Mouse (Mus musculus) midbrain, embryonic 14.5 days (tissue): ENCODE results near the gene C1qtnf2. TPM values are rescaled to one million over a fixed set of nuclear protein-coding genes. Genes with fewer than 3 reads are reported as not detected.

ENCODE experiments used
- ATAC-seq: fragments of 200-750 bp; cut with Nextera tagmentation; 2 replicates; pipeline ENCODE4 v1.8.0; 2017; ENCODE audit warnings: moderate number of reproducible peaks, moderate library complexity; ENCODE audit not compliant: low FRiP score, low TSS enrichment
- DNase-seq: peaks from one replicate; pipeline ENCODE4 v3.0.0-alpha.2; 2015
- H3K27ac ChIP-seq: fragments of 300-500 bp; sonication (generic); replicated peaks from 2 replicates; pipeline ENCODE4 v1.5.1; 2014; ENCODE audit warnings: mild to moderate bottlenecking, low read depth, low read length, moderate library complexity
- H3K27me3 ChIP-seq: fragments of 300-500 bp; sonication (generic); 2 replicates; pipeline ENCODE4 v1.6.1; 2014; ENCODE audit warnings: low read length, control low read depth, mixed read lengths; ENCODE audit not compliant: control insufficient read depth, insufficient read depth
- H3K36me3 ChIP-seq: fragments of 300-500 bp; sonication (generic); 2 replicates; pipeline ENCODE4 v1.6.1; 2014; ENCODE audit warnings: low read length, control low read depth; ENCODE audit not compliant: control insufficient read depth, insufficient read depth
- H3K4me1 ChIP-seq: fragments of 300-500 bp; sonication (generic); 2 replicates; pipeline ENCODE4 v1.6.1; 2014; ENCODE audit warnings: mild to moderate bottlenecking, antibody characterized with exemption, low read length, control low read depth; ENCODE audit not compliant: control insufficient read depth, insufficient read depth
- H3K4me2 ChIP-seq: fragments of 300-500 bp; sonication (generic); 2 replicates; pipeline ENCODE4 v1.6.1; 2014; ENCODE audit warnings: mild to moderate bottlenecking, low read length, moderate library complexity
- H3K4me3 ChIP-seq: fragments of 300-500 bp; sonication (generic); replicated peaks from 2 replicates; pipeline ENCODE4 v1.5.1; 2014; ENCODE audit warnings: low read depth, low read length
- H3K9ac ChIP-seq: fragments of 300-500 bp; sonication (generic); replicated peaks from 2 replicates; pipeline ENCODE4 v1.6.1; 2014; ENCODE audit warnings: mild to moderate bottlenecking, low read length, moderate library complexity
- H3K9me3 ChIP-seq: fragments of 300-500 bp; sonication (generic); 2 replicates; pipeline ENCODE4 v1.6.1; 2016; ENCODE audit warnings: low read length, control low read depth, mixed read lengths; ENCODE audit not compliant: control insufficient read depth
- WGBS: fragments of 180-500 bp; shearing (Covaris S2); extraction: QIAGEN DNeasy Blood & Tissue Kit; methylation state at CpG from one replicate; pipeline ENCODE4 v1.1.7; 2014; 5-methylcytosine and 5-hydroxymethylcytosine counted together
- polyA plus RNA-seq: library from polyadenylated mRNA; unstranded; fragments of >200 nt; fragmentation: Nextera tagmentation; extraction: Ambion mirVana; gene quantifications from 2 replicates; pipeline ENCODE4 v1.2.1, GENCODE M21; 2014

C1qtnf2 gene
- polyA plus RNA-seq, 1 experiment from 2014 or later = 7.9 TPM

DNA sequence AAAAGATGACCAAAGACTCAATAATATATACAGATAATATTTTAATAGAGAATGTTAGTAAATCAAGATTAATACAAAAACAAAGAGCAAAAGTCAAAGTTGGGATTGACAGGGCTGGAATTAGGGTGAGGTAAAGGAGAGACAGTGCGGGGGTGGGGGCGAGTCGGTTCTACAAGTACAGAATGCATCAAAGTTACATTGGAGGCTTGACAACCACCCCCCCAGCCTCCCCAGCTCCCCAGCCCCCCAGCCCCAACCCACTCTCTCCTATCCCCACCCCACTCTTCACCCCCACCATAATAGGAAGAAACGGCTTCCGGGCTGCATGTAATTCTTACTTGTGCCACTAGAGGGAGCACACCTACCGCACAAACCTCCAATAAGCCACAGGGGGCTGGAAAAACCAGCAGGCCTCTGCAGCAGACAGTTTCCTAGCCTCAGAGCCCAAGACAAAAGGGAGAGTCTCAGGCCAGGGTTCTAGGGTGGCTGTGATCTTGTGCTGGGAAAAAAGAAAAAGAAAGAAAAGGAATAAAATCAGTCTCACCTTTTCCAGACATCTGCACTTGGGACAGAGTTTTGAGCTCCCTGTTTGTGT, 19.8 kb downstream of the C1qtnf2 start:
- Histone ChIP-seq H3K9me3 (no peaks in the 10 kb centered on the region; the same call in 1 of the 2 replicates), H3K4me2 (no peak overlapping the region), H3K9ac (no peak overlapping the region; the same call in 1 of the 2 replicates), H3K4me3 (no peak overlapping the region), H3K36me3 (no peaks in the 10 kb centered on the region), H3K27me3 (no peaks in the 10 kb centered on the region), H3K4me1 (no peaks in the 10 kb centered on the region), H3K27ac (no peak overlapping the region)
- 19% methylated on average over 6 of the region's 6 CpGs for WGBS
- ATAC-seq (peak; percentile 75), DNase-seq (peak; percentile 91)

DNA sequence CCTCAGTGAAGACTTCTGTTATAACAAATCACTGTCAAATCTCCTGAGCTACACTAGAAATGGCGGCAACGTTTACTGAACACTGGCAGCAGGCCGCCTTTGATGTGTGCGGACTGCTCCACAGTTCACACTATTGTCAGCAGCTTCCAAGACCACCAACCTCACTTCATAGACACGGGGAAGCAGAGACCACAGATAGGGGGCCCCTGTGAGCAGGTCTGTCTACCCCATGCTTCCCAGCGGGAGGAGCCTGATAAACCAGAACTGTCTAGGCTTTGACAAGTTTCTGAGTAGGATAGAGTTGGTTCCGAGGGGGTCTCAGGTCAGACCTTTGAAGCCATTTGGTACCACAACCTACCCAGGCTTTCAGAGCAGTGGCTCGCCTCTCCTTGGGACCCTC, 21.0 kb downstream of the C1qtnf2 start:
- Histone ChIP-seq H3K4me2 (no peak overlapping the region), H3K9ac (no peak overlapping the region), H3K27ac (no peak overlapping the region), H3K4me1 (no peaks in the 10 kb centered on the region), H3K27me3 (no peaks in the 10 kb centered on the region), H3K4me3 (no peak overlapping the region), H3K36me3 (no peaks in the 10 kb centered on the region), H3K9me3 (no peaks in the 10 kb centered on the region; the same call in 1 of the 2 replicates)
- DNase-seq (peak; percentile 48), ATAC-seq (peak; percentile 32; the same call in 1 of the 2 replicates)
- 39% methylated on average over 8 of the region's 8 CpGs for WGBS

DNA sequence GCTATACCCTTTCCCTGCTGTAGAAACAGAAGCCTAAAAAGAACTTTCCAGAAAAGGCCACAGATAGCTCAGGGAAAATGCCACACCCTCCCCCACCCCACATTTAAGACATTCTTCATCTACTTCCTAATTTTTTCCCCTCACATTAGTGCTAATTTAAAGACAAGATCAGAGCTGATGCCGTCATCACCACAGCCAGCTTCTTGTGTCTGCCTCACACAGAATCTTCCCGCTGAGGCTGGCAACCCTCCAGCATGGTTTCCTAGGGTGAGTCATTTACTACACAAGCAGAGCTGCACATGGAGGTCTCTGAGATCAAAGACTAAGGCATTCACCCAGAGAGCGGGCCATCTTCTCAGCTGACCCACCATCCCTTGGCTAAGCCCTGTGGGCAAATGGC, 21.5 kb downstream of the C1qtnf2 start:
- no peak overlapping the region for H3K27ac ChIP-seq
- H3K27me3 ChIP-seq = no peaks in the 10 kb centered on the region
- WGBS = 70% methylated on average over 3 of the region's 3 CpGs
- no peak overlapping the region for H3K4me3 ChIP-seq
- H3K36me3 ChIP-seq = no peaks in the 10 kb centered on the region
- DNase-seq = peak; percentile 40
- H3K4me2 ChIP-seq = no peak overlapping the region
- ATAC-seq = no peak
- no peaks in the 10 kb centered on the region; the same call in 1 of the 2 replicates for H3K9me3 ChIP-seq
- no peaks in the 10 kb centered on the region for H3K4me1 ChIP-seq
- no peak overlapping the region for H3K9ac ChIP-seq

DNA sequence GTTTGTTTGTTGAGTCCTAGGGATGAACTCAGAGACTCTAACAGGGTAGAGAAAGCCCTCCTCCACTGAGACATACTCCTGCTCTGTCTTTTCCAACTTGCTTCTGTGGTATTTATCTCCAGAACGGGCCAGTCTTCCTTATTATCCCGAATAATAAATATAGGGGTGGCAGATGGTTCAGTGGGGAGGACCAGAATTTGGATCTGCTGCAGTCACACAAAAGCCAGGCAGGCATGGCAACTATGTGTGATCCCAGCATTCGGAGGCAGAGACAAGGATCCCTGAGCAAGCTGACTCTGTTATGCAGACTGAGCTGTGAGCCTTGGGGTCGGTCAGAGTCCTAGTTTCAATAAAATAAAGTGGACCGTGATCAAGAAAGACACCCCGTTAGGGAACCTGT, 27.2 kb downstream of the C1qtnf2 start:
- no peaks in the 10 kb centered on the region for H3K36me3 ChIP-seq
- ATAC-seq (no peak), DNase-seq (no peak)
- no peak overlapping the region for H3K4me2 ChIP-seq
- H3K9ac ChIP-seq = no peak overlapping the region
- no peaks in the 10 kb centered on the region for H3K4me1 ChIP-seq
- H3K27me3 ChIP-seq = no peaks in the 10 kb centered on the region
- H3K27ac ChIP-seq = no peak overlapping the region
- no peaks in the 10 kb centered on the region; the same call in 1 of the 2 replicates for H3K9me3 ChIP-seq
- WGBS = 75% methylated on average over 6 of the region's 6 CpGs
- H3K4me3 ChIP-seq = no peak overlapping the region

GRCm38 (mm10) chr11:43505188-43505587, 31.1 kb downstream of the C1qtnf2 start:
- Histone ChIP-seq H3K36me3 (no peaks in the 10 kb centered on the region), H3K9me3 (no peaks in the 10 kb centered on the region), H3K4me3 (no peak overlapping the region), H3K4me2 (no peak overlapping the region), H3K9ac (no peak overlapping the region), H3K27me3 (no peaks in the 10 kb centered on the region), H3K4me1 (no peaks in the 10 kb centered on the region), H3K27ac (no peak overlapping the region)
- 88% methylated on average over 7 of the region's 7 CpGs for WGBS
- DNase-seq (no peak), ATAC-seq (no peak)

DNA sequence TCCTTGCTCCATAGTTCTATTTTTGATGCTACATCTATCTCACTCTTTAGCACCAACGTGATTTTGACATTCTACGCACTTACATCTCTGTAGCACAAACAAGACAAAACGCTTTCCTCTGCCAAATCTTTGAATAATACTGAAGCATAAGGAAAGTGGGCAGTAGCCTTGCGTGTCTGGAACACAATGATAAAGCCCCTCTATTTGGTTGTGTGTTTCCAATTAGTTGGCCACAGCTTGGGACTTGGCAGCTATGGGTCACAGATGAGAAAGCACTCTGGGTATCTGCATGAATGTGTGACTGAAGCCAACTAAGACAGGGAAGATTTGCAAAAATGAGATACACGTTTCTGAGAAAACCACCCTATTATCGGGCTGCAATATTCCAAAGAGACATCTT, 33.9 kb downstream of the C1qtnf2 start:
- Histone ChIP-seq H3K27me3 (no peaks in the 10 kb centered on the region), H3K36me3 (no peaks in the 10 kb centered on the region), H3K4me2 (no peak overlapping the region), H3K9me3 (no peaks in the 10 kb centered on the region), H3K4me1 (no peaks in the 10 kb centered on the region), H3K9ac (no peak overlapping the region), H3K27ac (no peak overlapping the region), H3K4me3 (no peak overlapping the region)
- DNase-seq (no peak), ATAC-seq (no peak)
- 87% methylated on average over 6 of the region's 6 CpGs for WGBS

GRCm38 (mm10) chr11:43509878-43510277, 35.8 kb downstream of the C1qtnf2 start:
- Histone ChIP-seq H3K4me2 (no peak overlapping the region), H3K36me3 (no peaks in the 10 kb centered on the region), H3K27ac (no peak overlapping the region), H3K4me1 (no peaks in the 10 kb centered on the region), H3K4me3 (no peak overlapping the region), H3K27me3 (no peaks in the 10 kb centered on the region), H3K9ac (no peak overlapping the region), H3K9me3 (no peaks in the 10 kb centered on the region)
- ATAC-seq (no peak), DNase-seq (no peak)
- WGBS = 92% methylated on average over 5 of the region's 5 CpGs

- Histone ChIP-seq H3K36me3 (no peaks in the 10 kb centered on the region), H3K4me2 (no peak overlapping the region), H3K9ac (no peak overlapping the region), H3K27me3 (no peaks in the 10 kb centered on the region), H3K4me3 (no peak overlapping the region), H3K4me1 (no peaks in the 10 kb centered on the region), H3K27ac (no peak overlapping the region), H3K9me3 (no peaks in the 10 kb centered on the region)
- ATAC-seq = no peak
- DNase-seq = no peak
- WGBS = 74% methylated on average over 2 of the region's 2 CpGs
These were observed 38.6 kb downstream of the C1qtnf2 start for GRCm38 (mm10) chr11:43512661-43513190.

DNA sequence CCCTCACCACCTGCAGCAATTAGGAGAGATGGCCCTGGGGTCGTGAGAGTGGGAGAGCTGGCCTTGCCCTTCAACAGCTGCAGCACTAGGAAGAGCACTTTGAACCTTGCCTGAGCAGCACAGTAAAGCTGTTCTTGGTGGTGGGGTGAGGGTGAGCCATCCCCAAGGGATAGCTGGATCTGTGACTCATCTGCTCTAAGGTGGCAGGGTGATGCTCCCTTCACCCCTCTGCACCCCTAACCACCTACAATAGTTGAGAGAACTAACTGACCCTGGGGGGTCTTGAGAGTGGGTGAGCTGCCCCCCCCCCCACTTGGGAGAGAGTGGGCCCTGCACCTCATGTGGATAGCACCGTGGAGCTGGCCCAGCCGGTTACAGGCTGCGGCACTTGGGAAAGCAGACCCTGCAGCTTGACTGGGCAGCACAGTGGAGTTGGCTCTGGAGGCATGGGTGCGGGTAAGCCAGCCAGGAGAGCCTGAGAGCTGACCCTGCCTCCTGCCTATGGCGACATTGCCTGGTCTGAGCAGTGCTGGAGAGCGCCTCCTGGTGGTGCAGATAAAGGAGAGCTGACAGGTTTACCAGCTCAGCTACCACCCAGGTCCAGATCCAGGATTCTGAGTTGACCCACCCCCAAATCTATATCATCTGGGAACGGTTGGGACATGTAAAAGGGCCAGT, 42.4 kb downstream of the C1qtnf2 start:
- DNase-seq (peak; percentile 56), ATAC-seq (0 out of 2 replicates have a peak, but pooled peaks have one; percentile 20)
- WGBS = 39% methylated on average over 8 of the region's 8 CpGs
- no peak overlapping the region for H3K9ac ChIP-seq
- no peaks in the 10 kb centered on the region for H3K4me1 ChIP-seq
- H3K4me3 ChIP-seq = no peak overlapping the region
- no peak overlapping the region for H3K27ac ChIP-seq
- no peaks in the 10 kb centered on the region for H3K36me3 ChIP-seq
- H3K4me2 ChIP-seq = no peak overlapping the region
- no peaks in the 10 kb centered on the region for H3K27me3 ChIP-seq
- no peaks in the 10 kb centered on the region for H3K9me3 ChIP-seq
